Mouse (Mus musculus) bone marrow, adult 2 months (tissue): ENCODE results near the gene Gm11444.

Source experiments
- CTCF ChIP-seq: fragments of 200-500 bp; IDR thresholded peaks from 2 replicates; pipeline ENCODE4 v1.5.1; 2011; ENCODE audit warnings: low read length, control low read depth; ENCODE audit not compliant: control insufficient read depth, insufficient read depth
- POLR2A ChIP-seq: fragments of 200-500 bp; IDR thresholded peaks from 2 replicates; pipeline ENCODE4 v1.6.1; 2011; ENCODE audit warnings: low read depth, mild to moderate bottlenecking, control low read depth, low read length, borderline replicate concordance; ENCODE audit not compliant: control insufficient read depth

DNA sequence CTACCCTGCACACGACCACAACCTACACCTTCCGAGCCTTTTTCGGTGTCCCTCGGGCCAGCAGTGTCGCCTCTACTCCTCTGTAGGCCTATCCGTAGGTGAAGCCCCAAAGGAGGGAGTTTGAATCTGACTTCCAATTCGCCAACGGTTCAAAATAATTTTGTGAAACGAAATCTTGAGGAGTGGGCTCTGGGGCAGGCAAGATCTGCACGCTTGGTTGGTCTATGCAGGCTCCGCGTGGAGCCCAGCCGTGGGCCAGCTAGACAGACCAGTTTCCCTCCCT is 40.4 kb upstream of the Gm11444 start:
- no peak for TF ChIP-seq CTCF
- no peak for TF ChIP-seq POLR2A
